Mouse (Mus musculus) Patski (cell line): ENCODE results near the gene Prr15l. TPM values are rescaled to one million over a fixed set of nuclear protein-coding genes. Genes with fewer than 3 reads are reported as not detected.

ENCODE experiments used
- ATAC-seq: fragments of 100-300 bp; one replicate; pipeline ENCODE4 v1.8.0; 2021
- CTCF ChIA-PET: fragments of 350-600 bp; sonication (Branson Sonifier 250); formaldehyde crosslinking; loops from one replicate; lab custom pipeline; 2022; ENCODE audit warnings: inconsistent platforms; lab: Charles Lee
- POLR2A ChIA-PET: fragments of 350-600 bp; sonication (Branson Sonifier 250); formaldehyde crosslinking; loops from one replicate; lab custom pipeline; 2022; ENCODE audit warnings: antibody characterized with exemption, inconsistent platforms; lab: Charles Lee
- DNase-seq: peaks from one replicate; pipeline ENCODE4 v3.0.0-alpha.2; 2011; ENCODE audit warnings: low read depth, low spot score
- H3K27me3 ChIP-seq: fragments of 371-371 bp; one replicate; pipeline ENCODE4 v1.5.1; 2021
- CTCF ChIP-seq: fragments of 100-300 bp; IDR thresholded peaks from one replicate; pipeline ENCODE4 v1.5.1; 2021
- in situ Hi-C: fragments of 300-500 bp; cut with MboI; formaldehyde crosslinking; loops from 3 replicates; pipeline ENCODE4 v1.11.1; 2018; ENCODE audit warnings: low pct_unique_long_range_greater_than_20kb, mixed read lengths
- polyA plus RNA-seq: library from polyadenylated mRNA; unstranded; gene quantifications from one replicate; pipeline ENCODE4 v1.2.3, GENCODE M21; 2021

The Prr15l gene
- polyA plus RNA-seq, 1 experiment from 2014 or later = 2.1 TPM

DNA sequence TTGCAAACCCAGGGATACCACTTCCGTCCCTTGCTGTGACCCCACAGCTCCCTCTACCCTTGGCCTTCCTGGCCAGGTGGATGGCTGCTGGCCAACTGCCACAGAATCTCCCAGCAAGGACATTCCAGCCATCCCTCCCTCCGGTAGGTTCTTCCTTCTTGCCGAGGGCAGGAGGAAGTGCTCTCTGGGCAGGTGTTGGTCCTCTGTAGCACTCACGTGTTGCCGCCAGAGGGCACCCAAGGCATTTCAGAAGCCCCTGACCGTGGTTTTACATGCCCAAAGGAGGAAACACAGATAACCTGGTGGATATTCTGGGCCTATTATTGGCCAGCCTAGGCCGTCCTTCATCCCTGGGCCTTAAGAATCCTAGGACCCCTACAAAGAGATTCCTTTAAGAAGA lies 54.5 kb downstream of the Prr15l start:
- ATAC-seq (peak; percentile 2), DNase-seq (no peak)
- TF ChIP-seq CTCF = peak; percentile 96
- CTCF ChIA-PET = interaction anchor here (0.7 to 2.7 kb wide), 7 partner anchors 10 to 50 kb away, joined by 3 to 22 read pairs (median 4); partner anchors contain the start of gene Scrn2
- POLR2A ChIA-PET = no interaction called here
- H3K27me3 ChIP-seq = no peaks in the 10 kb centered on the region
- in situ Hi-C loops = no loop called here

DNA sequence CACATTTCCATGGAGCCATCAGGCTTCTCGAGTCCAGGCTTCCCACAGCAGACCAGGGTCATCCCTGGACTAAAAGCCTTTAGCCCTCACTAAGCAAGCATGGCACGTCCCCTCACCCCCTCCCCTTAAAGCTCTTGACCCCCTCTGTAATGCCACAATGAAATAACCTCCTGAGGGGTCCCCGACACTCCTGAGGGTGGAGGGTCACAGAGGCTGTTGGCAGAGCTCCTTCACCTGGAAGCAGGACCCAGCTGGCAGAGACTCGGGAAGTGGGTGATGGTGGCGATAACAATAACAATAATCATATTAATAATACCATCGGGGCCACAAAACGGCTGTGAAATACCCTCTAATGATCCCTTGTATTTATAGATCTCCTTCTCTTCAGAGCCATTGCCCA lies 55.0 kb downstream of the Prr15l start, which contains the start of gene Sp2:
Sp2 (minus strand) TSS at position 101 of the 400 bp plus-strand sequence.
- no peak for ATAC-seq
- ChIA-PET POLR2A (interaction anchor here (0.6 to 1.3 kb wide), 2 partner anchors 30 to 40 kb away, joined by 3 read pairs; partner anchors contain the start of gene Sp6), CTCF (interaction anchor here (0.9 to 2.7 kb wide), 4 partner anchors 38 to 62 kb away, joined by 3 to 22 read pairs (median 7); no protein-coding TSS in a partner anchor)
- H3K27me3 ChIP-seq = no peaks in the 10 kb centered on the region
- in situ Hi-C loops = no loop called here
- no peak for DNase-seq
- TF ChIP-seq CTCF = no peak

DNA sequence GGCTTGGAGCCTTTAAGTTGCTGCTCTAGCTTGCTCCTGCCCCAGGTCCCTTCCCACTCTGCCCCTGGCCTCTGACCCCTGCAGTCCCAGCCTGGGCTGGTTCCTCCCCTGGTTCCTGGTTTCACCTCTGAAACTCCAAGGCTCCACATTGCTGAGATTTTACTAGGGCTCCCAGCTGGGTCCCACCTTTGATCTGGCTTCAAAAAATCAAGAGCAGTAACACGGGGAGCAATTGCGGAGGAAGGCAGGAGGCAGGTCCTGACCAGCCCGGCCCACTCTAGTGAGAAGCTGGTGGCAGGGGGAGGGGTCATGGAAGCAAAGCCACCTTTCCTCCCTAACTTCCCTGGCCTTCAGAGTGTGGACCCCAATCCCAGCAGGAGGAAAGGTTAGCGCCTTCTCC lies 57.0 kb downstream of the Prr15l start:
- CTCF ChIA-PET = interaction anchor here (2.2 to 2.3 kb wide), 2 partner anchors 37 to 42 kb away, joined by 7 to 9 read pairs; no protein-coding TSS in a partner anchor
- POLR2A ChIA-PET = interaction anchor here (0.6 to 1.0 kb wide), 2 partner anchors 9 to 41 kb away, joined by 3 read pairs; no protein-coding TSS in a partner anchor
- no peak for TF ChIP-seq CTCF
- H3K27me3 ChIP-seq = no peaks in the 10 kb centered on the region
- ATAC-seq = no peak
- in situ Hi-C loops = loop anchor here (5.0 kb wide), 1 partner anchor 37 kb away; no protein-coding TSS in a partner anchor
- DNase-seq = no peak

DNA sequence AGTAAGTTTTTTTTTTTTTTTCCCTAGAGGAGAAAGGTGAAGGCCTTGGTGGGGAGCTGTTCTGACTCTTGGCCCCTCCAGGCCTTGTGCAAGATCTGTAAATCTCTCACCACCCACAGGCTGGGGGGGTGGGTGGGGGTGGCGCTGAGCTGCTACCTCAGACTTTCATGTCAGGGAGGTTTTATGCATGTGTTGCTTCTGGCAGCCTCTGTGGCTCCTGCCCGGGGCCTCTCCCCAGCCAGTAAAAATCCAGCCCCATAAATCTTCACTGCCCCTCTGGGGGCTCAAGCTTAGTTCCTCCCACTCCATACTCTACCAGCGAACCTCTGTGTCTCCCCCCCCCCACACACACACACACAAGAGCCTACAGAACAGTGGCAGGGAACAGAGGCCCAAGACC lies 58.6 kb downstream of the Prr15l start:
- in situ Hi-C loops = loop anchor here (5.0 kb wide), 1 partner anchor 36 kb away; no protein-coding TSS in a partner anchor
- ATAC-seq (no peak), DNase-seq (no peak)
- no peaks in the 10 kb centered on the region for H3K27me3 ChIP-seq
- ChIA-PET POLR2A (no interaction called here), CTCF (interaction anchor here (2.2 kb wide), 1 partner anchor 36 kb away, joined by 9 read pairs; no protein-coding TSS in a partner anchor)
- TF ChIP-seq CTCF = no peak

Other genes starting within 250 kb of the Prr15l start
- 23.6 TPM for gene Snx11, start 150.5 kb upstream of the Prr15l start, polyA plus RNA-seq
- 111 TPM for gene Cbx1, start 139.0 kb upstream of the Prr15l start, polyA plus RNA-seq
- gene Nfe2l1, start 98.1 kb upstream of the Prr15l start, polyA plus RNA-seq = 362 TPM
- 56.7 TPM for gene Copz2, start 78.2 kb upstream of the Prr15l start, polyA plus RNA-seq
- gene Cdk5rap3, start 11.6 kb upstream of the Prr15l start, polyA plus RNA-seq = 95.8 TPM
- 26.5 TPM for gene Pnpo, start 15.9 kb downstream of the Prr15l start, polyA plus RNA-seq
- gene Sp2, start 54.9 kb downstream of the Prr15l start, polyA plus RNA-seq = 13.0 TPM
- gene Sp6, start 85.3 kb downstream of the Prr15l start, polyA plus RNA-seq = 0.53 TPM
- gene Scrn2, start 101.8 kb downstream of the Prr15l start, polyA plus RNA-seq = 47.0 TPM
- gene Lrrc46, start 113.3 kb downstream of the Prr15l start, polyA plus RNA-seq = 5.4 TPM
- gene Mrpl10, start 113.5 kb downstream of the Prr15l start, polyA plus RNA-seq = 87.0 TPM
- gene Osbpl7, start 122.5 kb downstream of the Prr15l start, polyA plus RNA-seq = 11.1 TPM
- not detected for gene Tbx21, start 187.2 kb downstream of the Prr15l start, polyA plus RNA-seq
- 2.8 TPM for gene Tbkbp1, start 223.4 kb downstream of the Prr15l start, polyA plus RNA-seq